8 mouse cellular contexts compared by ENCODE assay signal in the genomic region with DNA sequence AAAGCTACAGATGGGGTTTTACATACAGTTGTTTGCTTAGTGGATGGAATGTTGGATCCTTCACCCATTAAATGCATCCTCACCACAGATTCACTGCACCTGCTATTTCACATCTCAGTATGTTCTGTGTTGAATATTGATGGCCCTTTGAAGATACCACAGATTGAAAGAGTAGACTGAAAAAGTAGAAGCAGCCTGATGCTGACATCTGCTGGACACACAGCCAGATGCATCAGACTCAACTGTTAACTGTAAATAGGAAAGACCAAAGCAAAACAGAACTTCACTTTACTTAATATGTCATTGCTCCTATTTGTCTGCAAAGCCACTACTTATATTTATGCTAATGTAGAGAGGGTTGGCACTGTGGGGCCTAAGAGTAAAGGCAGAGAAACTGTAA.
DNase-seq lines count a peak whose midpoint lies in the region; ATAC-seq and TF ChIP-seq lines count a peak whose summit lies in the region.

No protein-coding gene starts in this region.

- ATAC-seq in kidney, embryonic 16.5 days (ENCODE audit: low FRiP score, low TSS enrichment): no peak
- peak; percentile 63 for ATAC-seq in forebrain, embryonic 12.5 days (ENCODE audit: low FRiP score)
- ATAC-seq in neural tube, embryonic 14.5 days (ENCODE audit: low read depth): peak; percentile 77

- H3K27ac ChIP-seq in kidney, adult 2 months (ENCODE audit: insufficient read depth, low read depth, low read length): no peak overlapping the region
- H3K27ac ChIP-seq in kidney, embryonic 16.5 days (ENCODE audit: low read length): no peak overlapping the region
- H3K27ac ChIP-seq in forebrain, embryonic 12.5 days: no peak overlapping the region
- H3K27ac ChIP-seq in neural tube, embryonic 14.5 days (ENCODE audit: low read depth, low read length): no peak overlapping the region

- peak; percentile 14 for DNase-seq in kidney, adult 2 months
- peak; percentile 12 for DNase-seq in ZHBTc4 (ENCODE audit: low read depth, low spot score)
- DNase-seq in layer of hippocampus, adult 18-20 months (ENCODE audit: low spot score in 2 of 2): peak; percentile 44 to 79
- no peak for DNase-seq in urinary bladder, adult 2 months (ENCODE audit: low spot score)
- no peak for DNase-seq in adrenal gland, adult 2 months

- H3K9me3 ChIP-seq in kidney, embryonic 16.5 days (ENCODE audit: low read length): no peaks in the 10 kb centered on the region
- no peaks in the 10 kb centered on the region for H3K9me3 ChIP-seq in forebrain, embryonic 12.5 days
- no peaks in the 10 kb centered on the region for H3K9me3 ChIP-seq in neural tube, embryonic 14.5 days (ENCODE audit: control insufficient read depth, low read length)

- TF ChIP-seq CTCF in kidney, adult 2 months (conservative IDR thresholded peaks at IDR 0.05; ENCODE audit: insufficient read depth, insufficient read length, low read depth, low read length): no peak

- no peak for TF ChIP-seq POLR2A in kidney, adult 2 months (IDR thresholded peaks at IDR 0.05; ENCODE audit: low read depth, low read length)

- no peak overlapping the region for H3K4me2 ChIP-seq in kidney, embryonic 16.5 days (replicated peaks; ENCODE audit: low read depth, low read length)
- no peak overlapping the region for H3K4me2 ChIP-seq in forebrain, embryonic 12.5 days
- H3K4me2 ChIP-seq in neural tube, embryonic 14.5 days (ENCODE audit: low read depth, low read length): no peak overlapping the region

- H3K27me3 ChIP-seq in kidney, adult 2 months (replicated peaks; ENCODE audit: control insufficient read depth, insufficient read depth, low read length): no peaks in the 10 kb centered on the region
- no peaks in the 10 kb centered on the region for H3K27me3 ChIP-seq in kidney, embryonic 16.5 days (ENCODE audit: insufficient read depth, low read length)
- H3K27me3 ChIP-seq in forebrain, embryonic 12.5 days: no peaks in the 10 kb centered on the region
- H3K27me3 ChIP-seq in neural tube, embryonic 14.5 days (ENCODE audit: control insufficient read depth, insufficient read depth, low read length): no peaks in the 10 kb centered on the region

- no peak overlapping the region for H3K4me3 ChIP-seq in kidney, adult 2 months (ENCODE audit: insufficient read depth, low read depth, low read length)
- H3K4me3 ChIP-seq in kidney, embryonic 16.5 days (ENCODE audit: low read length): no peak overlapping the region
- no peak overlapping the region for H3K4me3 ChIP-seq in forebrain, embryonic 12.5 days (replicated peaks)
- no peak overlapping the region for H3K4me3 ChIP-seq in neural tube, embryonic 14.5 days (ENCODE audit: low read depth, low read length)

- H3K36me3 ChIP-seq in kidney, adult 2 months (ENCODE audit: control insufficient read depth, insufficient read depth, low read length): no peaks in the 10 kb centered on the region
- H3K36me3 ChIP-seq in kidney, embryonic 16.5 days (ENCODE audit: insufficient read depth, low read length): no peaks in the 10 kb centered on the region
- no peaks in the 10 kb centered on the region for H3K36me3 ChIP-seq in forebrain, embryonic 12.5 days (replicated peaks)
- H3K36me3 ChIP-seq in neural tube, embryonic 14.5 days (ENCODE audit: control insufficient read depth, insufficient read depth, low read length): no peaks in the 10 kb centered on the region

- H3K4me1 ChIP-seq in kidney, adult 2 months (ENCODE audit: control insufficient read depth, insufficient read depth, low read length): no peaks in the 10 kb centered on the region
- H3K4me1 ChIP-seq in kidney, embryonic 16.5 days (ENCODE audit: insufficient read depth, low read length): no peaks in the 10 kb centered on the region
- H3K4me1 ChIP-seq in forebrain, embryonic 12.5 days: no peaks in the 10 kb centered on the region
- no peaks in the 10 kb centered on the region for H3K4me1 ChIP-seq in neural tube, embryonic 14.5 days (ENCODE audit: control insufficient read depth, insufficient read depth, low read length)

- H3K9ac ChIP-seq in kidney, embryonic 16.5 days (replicated peaks; ENCODE audit: low read length): no peak overlapping the region
- H3K9ac ChIP-seq in forebrain, embryonic 12.5 days: no peak overlapping the region
- no peak overlapping the region for H3K9ac ChIP-seq in neural tube, embryonic 14.5 days (replicated peaks; ENCODE audit: low read depth, low read length)

Comparison
In these comparisons a context has a peak if more than half of its experiments do, and no peak if none do; other contexts are left out.
1. DNase-seq: peak in kidney, adult 2 months (single experiment), ZHBTc4 (single experiment) and layer of hippocampus, adult 18-20 months (2 of 2); none in urinary bladder, adult 2 months (single experiment) and adrenal gland, adult 2 months (single experiment).